Mouse (Mus musculus): ENCODE data around the gene Gnptab.

GRCm38 (mm10) chr10:88380002-88380401, 1.1 kb downstream of the Gnptab start:
- TF ChIP-seq CTCF (conservative IDR thresholded peaks at IDR 0.05; ENCODE audit: insufficient read depth, insufficient read length, low read depth, low read length) = no peak
- TF ChIP-seq POLR2A (IDR thresholded peaks at IDR 0.05; ENCODE audit: low read depth, low read length) = no peak
